Comparison of ENCODE assay signal across 17 mouse cellular contexts in the genomic region with DNA sequence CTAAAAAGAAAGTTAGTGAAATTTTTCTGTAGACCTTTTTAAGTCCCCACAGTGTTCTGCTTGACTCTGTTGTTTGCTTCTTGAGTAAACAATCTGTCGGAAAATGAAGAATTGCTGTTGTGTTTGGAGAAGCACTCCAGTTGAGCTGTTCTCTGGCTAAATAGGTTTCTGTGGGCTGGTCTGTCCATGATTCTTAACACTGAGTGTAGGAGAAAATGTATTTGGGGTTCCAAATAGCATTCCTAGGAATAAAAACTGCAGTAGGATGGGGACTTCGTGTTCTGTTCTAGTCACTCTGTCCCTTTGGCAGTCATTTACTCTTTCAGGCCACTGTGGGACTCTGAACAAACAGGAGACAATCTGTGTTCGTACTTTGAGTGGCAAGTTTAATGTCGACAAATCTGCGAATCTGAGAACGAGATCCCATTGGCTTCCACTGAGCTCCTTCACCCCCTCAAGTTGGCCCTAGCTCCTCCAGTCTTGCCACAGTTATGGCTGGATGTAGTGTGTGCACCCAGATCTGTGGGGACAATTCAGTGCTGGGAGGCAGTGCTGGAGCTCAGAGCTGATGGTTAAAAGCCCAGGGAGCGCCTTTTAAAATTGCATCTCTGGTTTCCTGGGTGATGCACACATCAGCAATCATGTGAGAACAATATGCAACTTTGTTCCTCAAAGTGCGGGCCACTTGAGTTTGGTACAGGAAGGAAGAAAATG.
DNase-seq lines count a peak whose midpoint lies in the region; ATAC-seq lines count a peak whose summit lies in the region.
"Had no signal": no experiment of that assay in that cellular context is flagged by ENCODE, and none has a peak within 500 bp of the region (broad histone marks: within the 10 kb centered on the region; RNA-seq: fewer than 3 reads in every experiment).

No protein-coding gene starts in this region.

- H3K4me1 ChIP-seq in hindbrain, embryonic 15.5 days (replicated peaks): no peaks in the 10 kb centered on the region
- no peaks in the 10 kb centered on the region for H3K4me1 ChIP-seq in hindbrain, embryonic 11.5 days (replicated peaks; ENCODE audit: control insufficient read depth, insufficient read depth, low read length)
- H3K4me1 ChIP-seq in lung, embryonic 16.5 days (replicated peaks; ENCODE audit: control insufficient read depth, insufficient read depth, low read length): peaks cover 4% of the 10 kb centered on the region; the same call in 1 of the 2 replicates
- H3K4me1 ChIP-seq: embryonic facial prominence, embryonic 15.5 days; heart, embryonic 13.5 days; megakaryocyte, embryonic 14.5 days had no signal

- no peak overlapping the region for H3K27ac ChIP-seq in hindbrain, embryonic 15.5 days (replicated peaks)
- H3K27ac ChIP-seq in hindbrain, embryonic 11.5 days (ENCODE audit: low read depth, low read length): no peak overlapping the region
- peak overlapping the region; percentile 39 for H3K27ac ChIP-seq in lung, embryonic 16.5 days (ENCODE audit: low read length)
- H3K27ac ChIP-seq: embryonic facial prominence, embryonic 15.5 days; heart, embryonic 13.5 days had no signal

- DNase-seq in hindbrain, embryonic 11.5 days (ENCODE audit: low spot score): no peak
- DNase-seq in right cerebral cortex, adult 2 months (ENCODE audit: low spot score in 2 of 2): peak; percentile 9 to 19
- no peak for DNase-seq in right cerebral cortex, postnatal 14 days
- no peak for DNase-seq in kidney, adult 18-20 months
- no peak for DNase-seq in ovary, postnatal 36 days (ENCODE audit: low spot score)
- DNase-seq in MN1 (ENCODE audit: low spot score): no peak
- DNase-seq: B cell, adult 2 months; cerebellum, postnatal 25 days; kidney, postnatal 36 days; thymus, postnatal 14 days had no signal

- peak; percentile 34; the same call in 1 of the 2 replicates for ATAC-seq in hindbrain, embryonic 15.5 days (ENCODE audit: low FRiP score, low read depth)
- no peak for ATAC-seq in hindbrain, embryonic 11.5 days (ENCODE audit: low FRiP score)
- ATAC-seq in lung, embryonic 16.5 days (ENCODE audit: low read depth): peak; percentile 61

- no peaks in the 10 kb centered on the region for H3K27me3 ChIP-seq in hindbrain, embryonic 15.5 days
- H3K27me3 ChIP-seq in hindbrain, embryonic 11.5 days (ENCODE audit: control insufficient read depth, insufficient read depth, low read length): no peaks in the 10 kb centered on the region
- no peaks in the 10 kb centered on the region for H3K27me3 ChIP-seq in lung, embryonic 16.5 days (ENCODE audit: control insufficient read depth, insufficient read depth, low read depth, low read length)
- H3K27me3 ChIP-seq: embryonic facial prominence, embryonic 15.5 days; heart, embryonic 13.5 days; megakaryocyte, embryonic 14.5 days had no signal

- 70% methylated on average over 8 of the region's 8 CpGs for WGBS in hindbrain, embryonic 15.5 days
- WGBS in hindbrain, embryonic 11.5 days: 76% methylated on average over 8 of the region's 8 CpGs
- WGBS in lung, embryonic 16.5 days: 21% methylated on average over 8 of the region's 8 CpGs

- H3K9me3 ChIP-seq in hindbrain, embryonic 15.5 days: no peaks in the 10 kb centered on the region
- no peaks in the 10 kb centered on the region for H3K9me3 ChIP-seq in hindbrain, embryonic 11.5 days (ENCODE audit: control insufficient read depth, low read length)
- H3K9me3 ChIP-seq in lung, embryonic 16.5 days (ENCODE audit: control insufficient read depth, low read length): no peaks in the 10 kb centered on the region
- H3K9me3 ChIP-seq: embryonic facial prominence, embryonic 15.5 days; heart, embryonic 13.5 days had no signal

- H3K4me2 ChIP-seq in hindbrain, embryonic 15.5 days: no peak overlapping the region
- H3K4me2 ChIP-seq in hindbrain, embryonic 11.5 days (replicated peaks; ENCODE audit: low read depth, low read length): no peak overlapping the region
- no peak overlapping the region for H3K4me2 ChIP-seq in lung, embryonic 16.5 days (ENCODE audit: low read depth, low read length)
- H3K4me2 ChIP-seq: embryonic facial prominence, embryonic 15.5 days; heart, embryonic 13.5 days had no signal

- no peak overlapping the region for H3K9ac ChIP-seq in hindbrain, embryonic 15.5 days
- H3K9ac ChIP-seq in hindbrain, embryonic 11.5 days (ENCODE audit: low read depth, low read length): no peak overlapping the region
- H3K9ac ChIP-seq in lung, embryonic 16.5 days (ENCODE audit: low read length): no peak overlapping the region
- H3K9ac ChIP-seq: embryonic facial prominence, embryonic 15.5 days; heart, embryonic 13.5 days had no signal

- H3K4me3 ChIP-seq in hindbrain, embryonic 15.5 days: no peak overlapping the region
- no peak overlapping the region for H3K4me3 ChIP-seq in hindbrain, embryonic 11.5 days (ENCODE audit: low read depth, low read length)
- no peak overlapping the region for H3K4me3 ChIP-seq in lung, embryonic 16.5 days (ENCODE audit: low read length)
- H3K4me3 ChIP-seq: embryonic facial prominence, embryonic 15.5 days; heart, embryonic 13.5 days; megakaryocyte, embryonic 14.5 days; myocyte had no signal

- no peaks in the 10 kb centered on the region for H3K36me3 ChIP-seq in hindbrain, embryonic 15.5 days
- no peaks in the 10 kb centered on the region for H3K36me3 ChIP-seq in hindbrain, embryonic 11.5 days (ENCODE audit: control insufficient read depth, insufficient read depth, low read length)
- H3K36me3 ChIP-seq in lung, embryonic 16.5 days (ENCODE audit: control insufficient read depth, insufficient read depth, low read length): no peaks in the 10 kb centered on the region
- H3K36me3 ChIP-seq: embryonic facial prominence, embryonic 15.5 days; G1E; heart, embryonic 13.5 days had no signal

Comparison
In these comparisons a context has a peak if more than half of its experiments do, and no peak if none do; other contexts are left out.
1. DNase-seq: peak in right cerebral cortex, adult 2 months (2 of 2); none in hindbrain, embryonic 11.5 days (single experiment), right cerebral cortex, postnatal 14 days (single experiment), kidney, adult 18-20 months (single experiment), ovary, postnatal 36 days (single experiment) and MN1 (single experiment).